Mouse (Mus musculus): ENCODE measurements around the gene Ccdc62. TPM values are rescaled to one million over a fixed set of nuclear protein-coding genes. Genes with fewer than 3 reads are reported as not detected.
A peak's percentile ranks its signal among the peaks of the same experiment; 100 is the strongest.

The Ccdc62 gene
- polyA plus RNA-seq, 2 experiments, result 6.6 to 9.2 TPM

GRCm38 (mm10) chr5:123922112-123922511 lies 8.4 kb upstream of the Ccdc62 start:
- Histone ChIP-seq H3K4me2 (replicated peaks; ENCODE audit: low read depth, low read length, severe bottlenecking) (no peak overlapping the region), H3K27ac (replicated peaks; ENCODE audit: low read depth, low read length) (no peak overlapping the region), H3K9ac (ENCODE audit: low read depth, low read length, severe bottlenecking) (no peak overlapping the region), H3K4me3 (replicated peaks; ENCODE audit: low read length) (no peak overlapping the region), H3K36me3 (ENCODE audit: control insufficient read depth, insufficient read depth, low read length) (peaks cover 93% of the 10 kb centered on the region), H3K4me1 (ENCODE audit: control insufficient read depth, insufficient read depth, low read length) (no peaks in the 10 kb centered on the region), H3K27me3 (ENCODE audit: control insufficient read depth, insufficient read depth, low read length) (no peaks in the 10 kb centered on the region), H3K9me3 (ENCODE audit: control insufficient read depth, low read length) (no peaks in the 10 kb centered on the region)
- no peak for ATAC-seq (ENCODE audit: low FRiP score, low read depth)
- no peak for TF ChIP-seq POLR2A (IDR thresholded peaks at IDR 0.05; ENCODE audit: borderline replicate concordance, extremely low read depth, insufficient read depth, insufficient read length)
- 90% methylated on average over 6 of the region's 6 CpGs for WGBS
- no peak for DNase-seq (ENCODE audit: low spot score)

- no peak within 1 kb of the TSS for H3K4me3 ChIP-seq (replicated peaks; ENCODE audit: low read length)
- no peaks in the 10 kb centered on the region for H3K4me1 ChIP-seq (ENCODE audit: control insufficient read depth, insufficient read depth, low read length)
- no peak within 1 kb of the TSS for H3K4me2 ChIP-seq (replicated peaks; ENCODE audit: low read depth, low read length, severe bottlenecking)
- no peaks in the 10 kb centered on the region for H3K9me3 ChIP-seq (ENCODE audit: control insufficient read depth, low read length)
- no peaks in the 10 kb centered on the region for H3K27me3 ChIP-seq (ENCODE audit: control insufficient read depth, insufficient read depth, low read length)
- WGBS, result 95% methylated on average over 9 of the region's 9 CpGs
- no peak within 1 kb of the TSS for H3K27ac ChIP-seq (replicated peaks; ENCODE audit: low read depth, low read length)
- ATAC-seq (ENCODE audit: low FRiP score, low read depth), result no peak
- no peak within 1 kb of the TSS for H3K9ac ChIP-seq (ENCODE audit: low read depth, low read length, severe bottlenecking)
- DNase-seq (ENCODE audit: low spot score), result no peak
- H3K36me3 ChIP-seq (ENCODE audit: control insufficient read depth, insufficient read depth, low read length), result peaks cover 67% of the 10 kb centered on the region
- no peak for TF ChIP-seq POLR2A (IDR thresholded peaks at IDR 0.05; ENCODE audit: borderline replicate concordance, extremely low read depth, insufficient read depth, insufficient read length)
Measured at GRCm38 (mm10) chr5:123927118-123927517, 3.4 kb upstream of the Ccdc62 start, which contains the start of gene Gm43518. Gene Gm43518, plus strand, starts transcription at chr5:123927418.

- DNase-seq (ENCODE audit: low spot score) (no peak), ATAC-seq (ENCODE audit: low FRiP score, low read depth) (no peak)
- no peak for TF ChIP-seq POLR2A (IDR thresholded peaks at IDR 0.05; ENCODE audit: borderline replicate concordance, extremely low read depth, insufficient read depth, insufficient read length)
- Histone ChIP-seq H3K27me3 (ENCODE audit: control insufficient read depth, insufficient read depth, low read length) (no peaks in the 10 kb centered on the region), H3K4me1 (ENCODE audit: control insufficient read depth, insufficient read depth, low read length) (no peaks in the 10 kb centered on the region), H3K9ac (ENCODE audit: low read depth, low read length, severe bottlenecking) (peak overlapping the region; percentile 83), H3K36me3 (ENCODE audit: control insufficient read depth, insufficient read depth, low read length) (peaks cover 27% of the 10 kb centered on the region), H3K4me2 (replicated peaks; ENCODE audit: low read depth, low read length, severe bottlenecking) (peak overlapping the region; percentile 61), H3K4me3 (replicated peaks; ENCODE audit: low read length) (peak overlapping the region; percentile 62), H3K27ac (replicated peaks; ENCODE audit: low read depth, low read length) (no peak overlapping the region), H3K9me3 (ENCODE audit: control insufficient read depth, low read length) (no peaks in the 10 kb centered on the region)
- 55% methylated on average over 13 of the region's 13 CpGs for WGBS
Measured at GRCm38 (mm10) chr5:123931131-123931530, 652 bp downstream of the Ccdc62 start.

- DNase-seq (ENCODE audit: low spot score), result no peak
- no peak overlapping the region for H3K4me2 ChIP-seq (replicated peaks; ENCODE audit: low read depth, low read length, severe bottlenecking)
- no peak overlapping the region for H3K9ac ChIP-seq (ENCODE audit: low read depth, low read length, severe bottlenecking)
- no peaks in the 10 kb centered on the region for H3K27me3 ChIP-seq (ENCODE audit: control insufficient read depth, insufficient read depth, low read length)
- H3K27ac ChIP-seq (replicated peaks; ENCODE audit: low read depth, low read length), result no peak overlapping the region
- no peaks in the 10 kb centered on the region for H3K9me3 ChIP-seq (ENCODE audit: control insufficient read depth, low read length)
- no peak for TF ChIP-seq POLR2A (IDR thresholded peaks at IDR 0.05; ENCODE audit: borderline replicate concordance, extremely low read depth, insufficient read depth, insufficient read length)
- H3K36me3 ChIP-seq (ENCODE audit: control insufficient read depth, insufficient read depth, low read length), result peaks cover 9% of the 10 kb centered on the region
- H3K4me3 ChIP-seq (replicated peaks; ENCODE audit: low read length), result no peak overlapping the region
- H3K4me1 ChIP-seq (ENCODE audit: control insufficient read depth, insufficient read depth, low read length), result no peaks in the 10 kb centered on the region
- ATAC-seq (ENCODE audit: low FRiP score, low read depth), result no peak
Measured at GRCm38 (mm10) chr5:123932927-123933326, 2.4 kb downstream of the Ccdc62 start.

- TF ChIP-seq POLR2A (IDR thresholded peaks at IDR 0.05; ENCODE audit: borderline replicate concordance, extremely low read depth, insufficient read depth, insufficient read length), result no peak
- H3K4me1 ChIP-seq (ENCODE audit: control insufficient read depth, insufficient read depth, low read length), result no peaks in the 10 kb centered on the region
- 84% methylated on average over 12 of the region's 12 CpGs for WGBS
- H3K4me2 ChIP-seq (replicated peaks; ENCODE audit: low read depth, low read length, severe bottlenecking), result no peak overlapping the region
- H3K9ac ChIP-seq (ENCODE audit: low read depth, low read length, severe bottlenecking), result no peak overlapping the region
- H3K27ac ChIP-seq (replicated peaks; ENCODE audit: low read depth, low read length), result no peak overlapping the region
- DNase-seq (ENCODE audit: low spot score), result no peak
- H3K36me3 ChIP-seq (ENCODE audit: control insufficient read depth, insufficient read depth, low read length), result 0 out of 2 replicates have a peak, but pooled peaks cover 4% of the 10 kb centered on the region
- H3K27me3 ChIP-seq (ENCODE audit: control insufficient read depth, insufficient read depth, low read length), result no peaks in the 10 kb centered on the region
- ATAC-seq (ENCODE audit: low FRiP score, low read depth), result no peak
- no peak overlapping the region for H3K4me3 ChIP-seq (replicated peaks; ENCODE audit: low read length)
- no peaks in the 10 kb centered on the region for H3K9me3 ChIP-seq (ENCODE audit: control insufficient read depth, low read length)
Measured at GRCm38 (mm10) chr5:123933556-123933955, 3.1 kb downstream of the Ccdc62 start.
